Mouse (Mus musculus) neural tube, embryonic 10.5 days (tissue): ENCODE data around the gene Tob2.

ENCODE experiments used
- DNase-seq: peaks from one replicate; pipeline ENCODE4 v3.0.0-alpha.2; 2017; ENCODE audit warnings: low spot score; ENCODE audit errors: extremely low spot score

Tob2 gene

GRCm38 (mm10) chr15:81860471-81861135 is 2.0 kb upstream of the Tob2 start:
- no peak for DNase-seq

DNA sequence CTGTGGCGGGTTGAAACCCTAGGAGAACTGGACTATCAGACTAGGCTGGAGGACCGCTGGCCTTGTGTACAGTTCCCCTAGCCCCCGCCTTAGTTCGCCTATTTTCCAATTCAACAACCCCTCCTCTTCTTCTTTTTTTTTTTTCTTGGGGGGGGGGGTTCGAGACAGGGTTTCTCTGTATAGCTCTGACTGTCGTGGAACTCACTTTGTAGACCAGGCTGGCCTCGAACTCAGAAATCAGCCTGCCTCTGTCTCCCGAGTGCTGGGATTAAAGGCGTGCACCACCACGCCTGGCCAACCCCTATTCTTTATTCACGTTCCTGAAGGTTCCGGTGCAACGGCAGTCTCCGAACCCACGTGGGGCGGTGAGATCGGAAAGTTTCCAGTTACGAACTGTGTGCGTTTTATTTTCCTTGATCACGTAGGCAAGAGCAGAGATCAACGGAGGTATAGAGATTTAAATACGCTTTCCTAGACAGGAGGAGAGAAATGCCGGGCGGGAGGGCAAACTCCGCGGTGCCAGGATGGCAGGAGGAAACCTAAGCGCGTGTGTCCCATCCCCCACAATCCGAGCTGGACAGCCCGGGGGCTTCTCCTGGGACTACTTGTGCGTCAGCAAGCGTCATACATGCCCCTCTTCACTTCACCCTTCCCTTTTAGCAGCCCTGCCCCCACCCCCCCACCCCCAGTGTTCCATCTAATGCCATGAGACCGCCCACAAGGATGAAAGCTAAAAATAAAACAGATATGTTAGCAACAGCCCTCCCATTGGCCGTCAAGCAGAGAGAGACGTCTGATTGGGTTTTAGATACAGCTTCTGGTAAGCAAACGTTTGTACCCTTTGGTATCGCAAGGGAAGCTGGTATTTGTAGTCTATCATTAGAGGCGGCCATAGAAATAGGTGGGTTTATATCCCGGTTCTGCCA is 997 bp upstream of the Tob2 start:
- peak; percentile 86 for DNase-seq

GRCm38 (mm10) chr15:81858138-81858516 is 469 bp downstream of the Tob2 start:
- peak; percentile 95 for DNase-seq

GRCm38 (mm10) chr15:81857724-81858116 is 876 bp downstream of the Tob2 start:
- DNase-seq: no peak

- DNase-seq: no peak
Measured at GRCm38 (mm10) chr15:81856938-81857723, 1.5 kb downstream of the Tob2 start.

DNA sequence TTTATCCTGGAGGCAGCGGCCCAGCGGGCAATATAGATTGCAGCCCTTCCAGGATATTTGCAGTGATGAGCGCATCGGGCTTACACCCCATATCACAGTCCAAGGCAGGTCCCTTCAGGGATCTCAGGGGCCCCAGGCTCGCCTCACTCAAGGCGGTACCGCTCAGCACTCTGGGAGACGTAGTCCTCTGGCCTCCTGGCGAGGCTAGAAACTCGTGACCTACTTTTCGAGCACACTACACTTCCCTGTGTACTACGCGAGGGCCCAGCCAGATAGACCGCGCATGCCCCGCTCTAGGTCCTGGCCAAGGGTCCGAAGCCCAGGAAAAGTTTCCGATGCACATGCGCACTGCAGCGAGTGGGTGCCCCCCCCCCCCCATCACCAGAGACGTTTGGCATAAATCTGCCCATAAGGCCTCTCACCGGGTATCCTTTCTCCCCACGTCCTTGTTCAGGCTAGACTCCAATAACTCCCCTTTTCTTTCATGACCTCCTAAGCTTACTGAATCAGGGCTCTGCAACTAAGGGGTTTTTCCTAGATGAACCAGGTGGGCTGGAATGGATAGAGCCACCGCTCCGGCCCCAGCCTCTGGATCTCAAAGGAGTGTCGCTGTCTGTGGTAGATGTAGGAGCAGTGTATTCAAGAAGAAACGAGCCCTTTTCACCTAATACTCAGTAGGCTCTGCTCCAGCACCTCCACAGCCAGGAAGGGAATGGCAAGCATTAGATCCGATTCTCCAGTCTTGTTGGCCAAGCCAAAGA is 2.4 kb downstream of the Tob2 start:
- DNase-seq: peak; percentile 83

DNA sequence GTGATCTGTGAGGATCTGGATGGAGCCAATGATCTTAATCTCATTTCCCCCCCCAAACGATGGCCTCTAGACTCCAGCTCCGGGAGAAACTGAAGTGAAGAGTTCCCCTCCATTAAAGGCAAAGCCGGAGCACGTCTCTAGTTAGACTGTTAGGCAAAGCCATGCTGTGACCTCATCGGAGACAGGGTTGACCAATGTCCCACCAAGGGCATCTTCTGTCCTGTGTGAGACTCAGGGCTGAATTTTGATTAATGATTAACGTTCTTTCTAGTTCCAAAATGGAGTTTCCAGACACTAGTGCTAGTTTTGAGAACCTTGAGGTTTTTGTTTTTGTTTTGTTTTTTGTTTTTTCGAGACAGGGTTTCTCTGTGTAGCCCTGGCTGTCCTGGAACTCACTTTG is 5.5 kb downstream of the Tob2 start:
- no peak for DNase-seq

DNA sequence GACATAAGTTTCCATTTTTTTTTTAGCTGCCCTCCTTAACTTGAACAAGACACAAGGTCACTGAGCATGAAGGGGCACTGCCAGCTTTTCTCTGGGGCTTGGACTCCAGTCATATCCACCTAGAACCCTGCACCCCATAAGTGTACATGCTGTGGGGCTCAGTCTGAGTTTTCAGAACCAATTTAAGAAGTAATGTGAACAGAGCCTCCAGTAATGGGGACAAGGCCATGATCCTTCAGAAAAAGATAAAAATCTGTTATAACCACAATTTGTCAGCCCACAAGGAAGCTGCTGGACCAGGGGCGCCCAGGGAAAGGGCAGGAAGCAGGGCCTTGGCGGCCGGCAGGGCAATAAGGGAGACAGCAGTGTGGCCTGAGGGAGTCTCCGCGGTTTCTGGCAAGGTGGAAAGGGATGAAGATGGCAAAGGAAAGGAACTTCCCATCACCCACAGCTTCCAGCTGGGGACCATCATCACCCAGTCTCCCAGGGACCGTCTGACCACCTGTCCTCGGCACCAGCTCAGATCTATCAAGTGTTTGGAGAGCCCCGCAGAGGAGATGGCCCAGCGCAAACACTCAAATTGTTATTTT is 6.1 kb downstream of the Tob2 start:
- no peak for DNase-seq

DNA sequence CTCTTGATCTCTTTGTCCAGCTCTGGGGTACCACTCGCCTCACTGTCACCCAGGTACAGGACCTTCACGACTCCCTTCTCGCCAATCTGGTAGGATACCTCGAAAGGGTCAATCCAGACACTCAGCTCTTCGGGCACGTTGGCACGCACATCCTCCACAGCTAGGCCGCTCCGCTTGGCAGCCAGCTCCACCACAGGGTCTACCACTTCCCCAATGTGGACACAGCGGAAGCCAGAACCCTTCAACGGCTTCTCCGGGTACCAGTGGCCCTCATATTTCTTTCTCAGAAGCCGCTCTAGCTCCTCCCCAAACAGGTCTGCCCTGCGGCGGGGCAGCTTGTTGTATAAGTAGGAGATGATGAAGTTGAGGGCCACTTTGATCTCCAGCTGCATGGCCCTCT is 7.2 kb downstream of the Tob2 start:
- no peak for DNase-seq

DNA sequence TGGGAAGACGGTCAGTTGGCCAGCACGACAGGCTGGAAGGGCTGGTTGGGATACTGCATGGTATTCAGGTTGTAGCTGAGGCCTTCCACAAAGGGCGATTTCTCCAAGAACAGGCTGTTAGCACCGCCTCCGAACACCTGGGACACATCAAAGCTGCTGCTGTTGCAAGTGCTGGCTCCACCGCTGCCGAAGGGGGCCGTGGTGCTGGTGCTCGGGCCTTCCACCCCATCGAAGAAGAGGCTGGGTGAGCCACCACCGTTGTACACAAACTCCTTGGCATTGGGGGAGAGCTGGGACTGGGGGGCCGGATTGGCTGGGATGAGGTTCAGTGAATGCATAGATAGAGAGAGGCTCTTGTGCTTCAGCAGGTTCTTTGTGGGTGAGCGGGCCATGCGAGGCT is 7.9 kb downstream of the Tob2 start:
- DNase-seq: no peak

- no peak for DNase-seq
Measured at GRCm38 (mm10) chr15:81849104-81849503, 9.5 kb downstream of the Tob2 start.

GRCm38 (mm10) chr15:81848301-81848700 is 10.3 kb downstream of the Tob2 start:
- DNase-seq: peak; percentile 36

- DNase-seq: no peak
Measured at GRCm38 (mm10) chr15:81847861-81848260, 10.7 kb downstream of the Tob2 start.

DNA sequence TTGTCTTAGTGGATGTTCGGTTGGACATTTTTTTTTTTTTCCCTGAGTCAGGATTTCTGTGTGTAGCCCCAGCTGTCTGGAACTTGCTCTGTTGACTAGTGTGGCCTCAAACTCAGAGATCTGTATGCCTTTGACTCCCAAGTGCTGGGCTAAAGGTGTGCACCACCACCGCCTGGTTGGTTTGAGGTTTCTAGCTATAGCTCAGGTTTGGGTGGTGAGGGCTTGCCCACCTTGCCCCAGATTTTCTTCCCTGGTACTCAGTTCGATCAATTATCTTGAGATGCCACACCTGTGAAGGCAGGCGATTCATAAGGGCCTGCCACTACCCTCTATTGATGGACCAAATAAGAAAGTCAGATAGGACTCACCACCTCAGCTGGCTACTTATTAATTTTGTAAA is 11.4 kb downstream of the Tob2 start:
- DNase-seq: no peak

- DNase-seq: no peak
Measured at GRCm38 (mm10) chr15:81846755-81847154, 11.8 kb downstream of the Tob2 start.

- DNase-seq: no peak
Measured at GRCm38 (mm10) chr15:81845724-81846123, 12.9 kb downstream of the Tob2 start.

GRCm38 (mm10) chr15:81845033-81845625 is 13.5 kb downstream of the Tob2 start:
- no peak for DNase-seq

GRCm38 (mm10) chr15:81842275-81842674 is 16.3 kb downstream of the Tob2 start:
- no peak for DNase-seq

GRCm38 (mm10) chr15:81840306-81840705 is 18.3 kb downstream of the Tob2 start:
- DNase-seq: no peak

DNA sequence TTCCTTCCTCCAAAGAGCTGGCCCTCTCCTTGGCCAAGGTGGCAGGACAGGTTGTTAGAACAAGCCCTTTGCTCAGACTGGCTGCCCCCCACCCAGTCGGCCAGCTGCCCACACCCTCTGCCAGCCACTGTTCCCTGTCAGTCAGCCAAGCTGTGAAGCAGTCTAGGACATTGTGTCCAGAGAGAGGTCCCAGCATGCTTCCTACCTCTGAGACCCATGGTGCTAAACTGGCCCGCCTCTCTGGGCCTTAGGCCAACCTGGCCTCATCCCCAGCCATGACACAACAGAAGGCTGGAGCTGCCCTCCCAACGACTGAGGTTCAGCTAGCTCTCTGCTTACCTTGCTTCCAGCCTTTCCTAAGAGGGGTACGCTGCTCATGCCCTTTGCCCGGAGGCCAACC is 19.0 kb downstream of the Tob2 start:
- no peak for DNase-seq
